Mouse (Mus musculus) stomach, postnatal 0 days (tissue): ENCODE measurements at regions not wholly inside any gene's neighbourhood (a gene's known extent, or its start where the extent isn't known, plus 50 kb on each side); places are given as distances from the start of the nearest gene placed in this dataset.

ENCODE experiments used
- CTCF ChIP-seq: IDR thresholded peaks from 2 replicates; pipeline ENCODE4 v1.5.1; 2016; ENCODE audit warnings: antibody characterized with exemption, low read depth, mild to moderate bottlenecking, moderate library complexity
- EP300 ChIP-seq: optimal IDR thresholded peaks from 2 replicates; pipeline ENCODE3; 2016; ENCODE audit warnings: antibody characterized with exemption

GRCm38 (mm10) chr5:129350024-129350423 is 151.0 kb upstream of the Sfswap start:
- TF ChIP-seq CTCF, result no peak
- no peak for TF ChIP-seq EP300
